Mouse (Mus musculus) heart, adult 9 months (tissue): ENCODE results near the gene Ptprm.

Experiments
- DNase-seq, 2 experiments: peaks; one replicate each; pipeline ENCODE4 v3.0.0; 2022; ENCODE audit warnings: low spot score in 2 of 2

Gene Ptprm

GRCm38 (mm10) chr17:67226991-67227390, 127.3 kb downstream of the Ptprm start:
- no peak for DNase-seq

- DNase-seq: no peak
These were observed 138.9 kb downstream of the Ptprm start for GRCm38 (mm10) chr17:67215326-67215725.

- DNase-seq: peak; percentile 30 to 58
These were observed 140.5 kb downstream of the Ptprm start for GRCm38 (mm10) chr17:67213711-67214110.

GRCm38 (mm10) chr17:67209676-67210344, 144.4 kb downstream of the Ptprm start:
- DNase-seq: no peak

GRCm38 (mm10) chr17:67208600-67208999, 145.7 kb downstream of the Ptprm start:
- no peak for DNase-seq

- no peak for DNase-seq
These were observed 147.3 kb downstream of the Ptprm start for GRCm38 (mm10) chr17:67206984-67207383.

- DNase-seq: no peak
These were observed 153.1 kb downstream of the Ptprm start for GRCm38 (mm10) chr17:67201151-67201550.

GRCm38 (mm10) chr17:67193728-67194127, 160.5 kb downstream of the Ptprm start:
- no peak for DNase-seq

GRCm38 (mm10) chr17:67188514-67188913, 165.7 kb downstream of the Ptprm start:
- DNase-seq: no peak

- DNase-seq: no peak
These were observed 167.4 kb downstream of the Ptprm start for GRCm38 (mm10) chr17:67186879-67187278.

- DNase-seq: no peak
These were observed 168.3 kb downstream of the Ptprm start for GRCm38 (mm10) chr17:67185942-67186341.

- no peak for DNase-seq
These were observed 174.8 kb downstream of the Ptprm start for GRCm38 (mm10) chr17:67179446-67179845.

- no peak for DNase-seq
These were observed 175.5 kb downstream of the Ptprm start for GRCm38 (mm10) chr17:67178686-67179265.

- peak; percentile 43 to 47 for DNase-seq
These were observed 178.4 kb downstream of the Ptprm start for GRCm38 (mm10) chr17:67175836-67176235.

- DNase-seq: peak; percentile 58 to 65
These were observed 182.9 kb downstream of the Ptprm start for GRCm38 (mm10) chr17:67171353-67171752.

- DNase-seq: peak; percentile 70 to 82
These were observed 183.6 kb downstream of the Ptprm start for GRCm38 (mm10) chr17:67170696-67171095.

- DNase-seq: no peak
These were observed 188.4 kb downstream of the Ptprm start for GRCm38 (mm10) chr17:67165876-67166275.

- no peak for DNase-seq
These were observed 194.6 kb downstream of the Ptprm start for GRCm38 (mm10) chr17:67159611-67160010.

GRCm38 (mm10) chr17:67157089-67157752, 197.0 kb downstream of the Ptprm start:
- no peak for DNase-seq

- no peak for DNase-seq
These were observed 202.0 kb downstream of the Ptprm start for GRCm38 (mm10) chr17:67152218-67152617.

- DNase-seq: no peak
These were observed 203.8 kb downstream of the Ptprm start for GRCm38 (mm10) chr17:67150441-67150840.

- DNase-seq: no peak
These were observed 212.0 kb downstream of the Ptprm start for GRCm38 (mm10) chr17:67142183-67142756.

- no peak for DNase-seq
These were observed 213.8 kb downstream of the Ptprm start for GRCm38 (mm10) chr17:67140502-67140901.
